Mouse (Mus musculus) left cerebral cortex, postnatal 10 days (tissue): ENCODE measurements around the gene Zfp969. TPM values are rescaled to one million over a fixed set of nuclear protein-coding genes. Genes with fewer than 3 reads are reported as not detected.
"Not testable (repeated sequence)": the region's sequence is repeated elsewhere in the genome, so short reads cannot be mapped to it uniquely, and the experiment has no call there.

Experiments
- DNase-seq, 2 experiments: peaks; one replicate each; pipeline ENCODE4 v3.0.0; 2021 to 2022; ENCODE audit warnings: low spot score in 2 of 2, mixed read lengths in 1 of 2; ENCODE audit errors: extremely low spot score in 1 of 2
- intact Hi-C: fragments of 180-260 bp; cut with DNase I; formaldehyde crosslinking; loops from one replicate; pipeline ENCODE4 v1.15.1; 2025
- total RNA-seq, 2 experiments: library from RNA; stranded (reverse); gene quantifications; 2 replicates each; pipeline ENCODE4 v1.2.3; 2021

The Zfp969 gene
- total RNA-seq = not detected

DNA sequence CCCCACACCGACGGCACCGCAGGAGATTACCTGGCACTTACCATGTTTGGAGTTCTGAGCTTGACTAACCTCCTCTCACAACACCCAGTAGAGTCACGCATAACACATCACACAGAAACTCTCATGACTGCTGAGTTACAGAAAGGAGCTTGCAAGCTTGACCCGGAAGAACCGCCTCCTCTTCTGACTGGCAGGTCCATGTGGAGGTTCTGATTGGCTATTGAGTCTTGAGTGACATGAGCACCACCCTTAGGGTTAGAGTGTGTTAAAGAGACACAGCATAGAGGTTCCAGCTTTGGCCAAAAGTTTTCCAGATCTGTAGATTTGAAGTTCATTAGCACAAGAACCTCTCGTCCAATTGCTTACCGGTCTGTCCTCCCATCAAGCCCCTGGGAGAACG lies at the start of gene Zfp969:
TSS of gene Zfp969 (minus strand) at position 101 of the 400 bp plus-strand sequence.
- intact Hi-C loops, DNase-seq: not testable (repeated sequence)

DNA sequence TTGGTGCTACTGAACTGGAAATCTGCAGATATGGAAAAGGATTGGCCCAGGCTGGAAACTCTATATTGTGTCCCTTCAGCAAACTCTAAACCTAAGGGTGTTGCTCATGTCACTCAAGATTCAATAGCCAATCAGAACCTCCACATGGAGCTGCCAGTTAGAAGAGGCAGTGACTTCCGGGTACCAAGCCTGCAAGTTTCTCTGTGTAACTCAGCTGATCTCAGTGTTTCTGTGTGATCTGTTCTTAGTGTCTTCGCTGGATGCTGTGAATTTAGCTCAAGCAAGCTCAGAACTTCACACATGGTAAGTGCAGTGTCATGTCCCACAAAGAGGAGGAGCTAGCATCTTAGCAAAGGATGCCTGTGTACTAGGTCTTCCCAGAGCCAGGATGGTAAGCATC lies 37.8 kb upstream of the Zfp969 start, which contains the start of gene Gm2007:
TSS of gene Gm2007 (plus strand) at position 301 of the 400 bp plus-strand sequence.
- intact Hi-C loops, DNase-seq: not testable (repeated sequence)

DNA sequence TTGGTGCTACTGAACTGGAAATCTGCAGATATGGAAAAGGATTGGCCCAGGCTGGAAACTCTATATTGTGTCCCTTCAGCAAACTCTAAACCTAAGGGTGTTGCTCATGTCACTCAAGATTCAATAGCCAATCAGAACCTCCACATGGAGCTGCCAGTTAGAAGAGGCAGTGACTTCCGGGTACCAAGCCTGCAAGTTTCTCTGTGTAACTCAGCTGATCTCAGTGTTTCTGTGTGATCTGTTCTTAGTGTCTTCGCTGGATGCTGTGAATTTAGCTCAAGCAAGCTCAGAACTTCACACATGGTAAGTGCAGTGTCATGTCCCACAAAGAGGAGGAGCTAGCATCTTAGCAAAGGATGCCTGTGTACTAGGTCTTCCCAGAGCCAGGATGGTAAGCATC lies 59.8 kb downstream of the Zfp969 start, which contains the start of gene Gm11007:
TSS of gene Gm11007 (plus strand) at position 301 of the 400 bp plus-strand sequence.
- intact Hi-C loops, DNase-seq: not testable (repeated sequence)

Other genes with a start within 250 kb of the Zfp969 start
- gene Zfp965, start 233.7 kb downstream of the Zfp969 start, total RNA-seq = 1 to 10 TPM; 5.7 to 9.9 TPM
- not detected for gene Gm11007, start 59.7 kb downstream of the Zfp969 start, total RNA-seq
- not detected for gene Gm2007, start 37.9 kb upstream of the Zfp969 start, total RNA-seq
- gene Gm14288, start 97.4 kb upstream of the Zfp969 start, total RNA-seq = 1 to 10 TPM in 1 of 2 experiments, not detected in 1; 8.5 TPM
- 10 to 100 TPM; 60.9 to 67.1 TPM for gene Gm6710, start 165.6 kb upstream of the Zfp969 start, total RNA-seq
- gene Zfp966, start 227.5 kb upstream of the Zfp969 start, total RNA-seq = 1 to 10 TPM; 3.7 to 4.3 TPM